Mouse (Mus musculus) hindbrain, embryonic 16.5 days (tissue): ENCODE measurements around the gene Nr6a1. TPM values are rescaled to one million over a fixed set of nuclear protein-coding genes. Genes with fewer than 3 reads are reported as not detected.
A peak's percentile ranks its signal among the peaks of the same experiment; 100 is the strongest.

Experiments
- ATAC-seq: fragments of 200-750 bp; cut with Nextera tagmentation; 2 replicates; pipeline ENCODE4 v1.8.0; 2017; ENCODE audit warnings: moderate TSS enrichment, moderate library complexity
- H3K27ac ChIP-seq: fragments of 300-500 bp; sonication (generic); 2 replicates; pipeline ENCODE4 v1.5.1; 2014; ENCODE audit warnings: low read depth, mild to moderate bottlenecking, control low read depth, low read length, moderate library complexity
- H3K27me3 ChIP-seq: fragments of 300-500 bp; sonication (generic); replicated peaks from 2 replicates; pipeline ENCODE4 v1.6.1; 2014; ENCODE audit warnings: low read length; ENCODE audit not compliant: control insufficient read depth, insufficient read depth
- H3K36me3 ChIP-seq: fragments of 300-500 bp; sonication (generic); 2 replicates; pipeline ENCODE4 v1.6.1; 2014; ENCODE audit warnings: mild to moderate bottlenecking, low read length, moderate library complexity, mixed read lengths; ENCODE audit not compliant: control insufficient read depth, insufficient read depth
- H3K4me1 ChIP-seq: fragments of 300-500 bp; sonication (generic); 2 replicates; pipeline ENCODE4 v1.6.1; 2014; ENCODE audit warnings: low read depth, low read length; ENCODE audit not compliant: control insufficient read depth, insufficient read depth
- H3K4me2 ChIP-seq: fragments of 300-500 bp; sonication (generic); 2 replicates; pipeline ENCODE4 v1.6.1; 2014; ENCODE audit warnings: mild to moderate bottlenecking, low read length, control low read depth, moderate library complexity
- H3K4me3 ChIP-seq: fragments of 300-500 bp; sonication (generic); 2 replicates; pipeline ENCODE4 v1.5.1; 2014; ENCODE audit warnings: mild to moderate bottlenecking, low read length, control low read depth, moderate library complexity
- H3K9ac ChIP-seq: fragments of 300-500 bp; sonication (generic); 2 replicates; pipeline ENCODE4 v1.6.1; 2014; ENCODE audit warnings: low read depth, mild to moderate bottlenecking, control low read depth, low read length, moderate library complexity
- H3K9me3 ChIP-seq: fragments of 300-500 bp; sonication (generic); 2 replicates; pipeline ENCODE4 v1.6.1; 2014; ENCODE audit warnings: mild to moderate bottlenecking, low read length, moderate library complexity; ENCODE audit not compliant: control insufficient read depth
- WGBS: fragments of 180-500 bp; shearing (Covaris S2); extraction: QIAGEN DNeasy Blood & Tissue Kit; methylation state at CpG from one replicate; pipeline ENCODE4 v1.1.7; 2014; 5-methylcytosine and 5-hydroxymethylcytosine counted together
- polyA plus RNA-seq: library from polyadenylated mRNA; unstranded; fragments of >200 nt; fragmentation: Nextera tagmentation; extraction: Ambion mirVana; gene quantifications from 2 replicates; pipeline ENCODE4 v1.2.1, GENCODE M21; 2015

The Nr6a1 gene
- polyA plus RNA-seq, 1 experiment from 2014 or later: 2.4 TPM

DNA sequence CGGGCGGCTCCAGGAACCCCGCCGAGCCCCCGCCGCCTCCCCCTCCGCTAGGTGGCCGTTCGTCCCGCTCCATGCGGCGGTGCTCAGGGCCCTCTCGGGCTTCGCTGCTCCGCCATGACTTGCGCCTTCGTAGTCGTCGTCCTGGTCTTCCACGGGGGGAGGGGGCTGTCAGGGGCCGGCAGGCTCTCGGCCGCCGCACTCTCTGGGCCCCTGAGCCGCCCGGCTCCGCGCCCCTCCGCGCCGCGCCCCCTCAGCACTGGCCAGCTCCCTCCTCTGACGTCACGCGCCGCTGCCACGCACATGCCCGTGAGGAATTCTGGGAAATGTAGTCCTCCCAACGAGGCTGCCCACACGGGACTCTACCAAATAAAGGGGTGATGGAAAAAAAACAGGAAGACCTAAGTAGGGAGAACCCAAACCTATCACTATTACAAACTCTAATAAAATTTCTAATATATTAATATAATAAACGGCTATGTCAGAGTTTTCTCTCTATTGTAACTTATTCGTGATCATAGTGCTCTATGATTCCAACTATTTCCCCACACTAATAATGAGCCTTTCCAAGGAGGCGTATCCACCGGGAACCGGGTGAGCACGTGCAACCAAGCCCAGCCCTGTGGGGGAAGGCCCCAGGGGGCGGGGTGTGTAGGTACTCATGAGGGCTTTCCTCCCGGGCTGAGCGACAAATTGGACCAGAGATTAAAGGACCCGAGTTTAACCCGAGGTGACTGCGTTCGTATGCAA lies 1.2 kb downstream of the Nr6a1 start:
- H3K9ac ChIP-seq: peak overlapping the region; percentile 67
- WGBS: under 1% methylated on average over 44 of the region's 53 CpGs
- peaks cover 18% of the 10 kb centered on the region for H3K4me1 ChIP-seq
- H3K27me3 ChIP-seq: peaks cover 5% of the 10 kb centered on the region
- no peaks in the 10 kb centered on the region for H3K9me3 ChIP-seq
- H3K27ac ChIP-seq: peak overlapping the region; percentile 16; the same call in 1 of the 2 replicates
- peak; percentile 95 for ATAC-seq
- no peaks in the 10 kb centered on the region for H3K36me3 ChIP-seq
- H3K4me2 ChIP-seq: peak overlapping the region; percentile 96
- H3K4me3 ChIP-seq: peak overlapping the region; percentile 60

DNA sequence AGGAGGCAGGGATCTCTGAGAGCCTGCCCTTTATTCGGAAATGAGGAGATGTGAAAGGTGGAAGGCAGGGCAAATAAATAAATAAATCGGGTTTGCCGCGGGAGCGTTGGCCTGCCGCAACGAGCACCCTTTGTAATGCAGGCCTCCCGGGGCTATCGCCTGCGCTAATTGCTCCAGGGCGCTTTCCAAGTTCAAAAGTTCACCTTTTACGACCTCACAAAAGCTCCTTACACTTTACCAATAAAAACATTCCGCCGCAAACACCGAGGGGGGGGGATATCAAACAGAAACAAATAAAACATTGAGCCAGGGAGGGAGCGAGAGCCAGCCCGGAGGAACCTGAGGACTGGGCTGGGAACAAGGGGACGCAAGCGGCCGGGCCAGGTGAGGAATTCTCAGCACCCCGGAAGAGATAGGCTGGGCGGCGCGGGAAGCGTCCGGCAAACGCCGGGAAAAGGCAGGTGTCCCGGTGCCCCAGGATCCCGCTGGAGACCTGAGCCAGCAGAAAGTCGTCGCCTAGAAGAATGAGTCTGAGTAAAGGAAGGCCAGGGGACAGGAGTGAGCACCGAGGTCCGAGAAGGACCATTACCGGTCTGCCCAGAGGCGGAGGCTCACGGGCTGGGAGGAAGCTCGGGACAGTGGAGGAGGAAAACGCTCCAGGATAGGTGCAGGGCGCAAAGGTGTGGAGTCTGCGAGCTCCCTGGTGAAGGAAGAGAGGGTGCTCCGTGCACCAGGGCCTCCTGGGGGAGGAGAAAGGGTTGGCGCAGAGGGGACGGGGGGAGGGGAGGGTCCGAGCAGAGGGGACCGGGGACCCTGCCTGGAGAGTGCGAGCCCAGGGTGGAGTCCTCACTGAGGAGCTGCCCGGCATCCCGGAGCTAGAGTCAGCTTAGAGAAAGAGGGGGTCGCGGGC lies 2.1 kb downstream of the Nr6a1 start:
- peak overlapping the region; percentile 96 for H3K4me2 ChIP-seq
- peak; percentile 75 for ATAC-seq
- peaks cover under 1% of the 10 kb centered on the region; the same call in 1 of the 2 replicates for H3K27me3 ChIP-seq
- H3K4me3 ChIP-seq: peak overlapping the region; percentile 60
- peaks cover 18% of the 10 kb centered on the region for H3K4me1 ChIP-seq
- H3K36me3 ChIP-seq: no peaks in the 10 kb centered on the region
- peak overlapping the region; percentile 16; the same call in 1 of the 2 replicates for H3K27ac ChIP-seq
- under 1% methylated on average over 45 of the region's 51 CpGs for WGBS
- peak overlapping the region; percentile 67 for H3K9ac ChIP-seq
- no peaks in the 10 kb centered on the region for H3K9me3 ChIP-seq

DNA sequence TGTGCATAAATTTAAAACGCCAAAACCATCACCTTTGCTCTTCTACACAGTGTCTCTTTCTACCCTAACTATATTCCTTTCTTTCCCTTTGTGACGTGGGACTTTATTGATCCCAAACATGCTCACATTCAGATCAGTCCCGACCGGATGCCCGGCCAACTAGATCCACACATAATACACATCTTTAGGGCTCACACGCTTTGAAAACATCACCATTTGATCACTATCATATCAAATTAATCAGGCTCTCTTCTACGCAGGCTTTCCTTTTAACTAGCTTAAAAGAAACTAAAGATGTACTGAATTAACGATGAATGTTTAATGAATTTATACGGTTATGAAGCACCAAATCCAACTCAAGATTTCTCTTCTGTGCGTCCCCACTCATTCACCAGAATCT lies 2.9 kb downstream of the Nr6a1 start:
- Histone ChIP-seq H3K4me3 (peak overlapping the region; percentile 60), H3K9me3 (no peaks in the 10 kb centered on the region), H3K27ac (no peak overlapping the region), H3K4me2 (peak overlapping the region; percentile 96), H3K36me3 (no peaks in the 10 kb centered on the region), H3K9ac (peak overlapping the region; percentile 67; the same call in 1 of the 2 replicates), H3K4me1 (peaks cover 18% of the 10 kb centered on the region), H3K27me3 (no peaks in the 10 kb centered on the region; the same call in 1 of the 2 replicates)
- 6% methylated on average over 10 of the region's 10 CpGs for WGBS
- no peak for ATAC-seq

DNA sequence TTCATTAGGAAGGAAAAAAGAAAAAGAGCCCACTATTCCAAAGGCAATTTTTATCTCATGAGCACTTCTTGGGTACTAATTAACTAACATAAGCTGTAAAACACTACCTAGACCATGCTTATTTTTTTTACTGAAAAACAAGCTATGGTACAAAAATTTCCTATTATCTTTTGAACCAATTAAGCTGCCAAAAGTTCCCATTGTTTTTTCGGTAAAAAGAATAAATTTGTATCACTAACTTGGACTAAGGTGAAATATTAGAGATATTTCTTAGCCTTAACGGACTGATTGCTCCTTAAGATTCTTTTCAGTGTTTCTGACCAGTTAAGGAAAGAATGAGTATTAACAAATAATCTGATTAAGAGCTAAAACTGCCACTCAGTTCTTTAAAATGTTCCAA lies 3.6 kb downstream of the Nr6a1 start:
- no peak overlapping the region; the same call in 1 of the 2 replicates for H3K4me2 ChIP-seq
- H3K4me1 ChIP-seq: peaks cover 18% of the 10 kb centered on the region
- no peak overlapping the region for H3K9ac ChIP-seq
- no peaks in the 10 kb centered on the region for H3K36me3 ChIP-seq
- 50% methylated on average over 2 of the region's 2 CpGs for WGBS
- no peaks in the 10 kb centered on the region; the same call in 1 of the 2 replicates for H3K27me3 ChIP-seq
- no peak for ATAC-seq
- H3K9me3 ChIP-seq: no peaks in the 10 kb centered on the region
- no peak overlapping the region for H3K27ac ChIP-seq
- no peak overlapping the region for H3K4me3 ChIP-seq

DNA sequence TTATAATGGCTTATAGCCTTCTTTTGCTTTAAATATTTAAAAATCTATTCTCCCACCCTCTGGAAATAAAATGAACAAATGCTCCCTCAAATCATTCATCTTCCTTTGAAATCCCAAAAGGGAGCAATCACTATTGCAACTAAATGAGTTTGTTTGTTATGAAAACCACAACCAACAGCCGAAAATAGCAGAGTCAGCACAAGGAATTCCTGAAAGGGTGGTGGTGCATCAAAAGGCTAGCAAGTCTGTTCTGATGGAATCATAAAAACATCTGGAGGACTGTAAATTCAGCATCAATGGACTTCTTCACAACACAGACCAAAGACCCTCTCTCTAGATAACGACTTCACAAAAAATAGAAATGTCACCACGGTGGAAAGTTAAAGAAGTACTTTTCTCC lies 4.0 kb downstream of the Nr6a1 start:
- Histone ChIP-seq H3K27me3 (no peaks in the 10 kb centered on the region), H3K4me1 (peaks cover 18% of the 10 kb centered on the region), H3K27ac (no peak overlapping the region), H3K9me3 (no peaks in the 10 kb centered on the region), H3K9ac (no peak overlapping the region), H3K4me3 (no peak overlapping the region), H3K36me3 (no peaks in the 10 kb centered on the region), H3K4me2 (no peak overlapping the region)
- no peak for ATAC-seq
- WGBS: 41% methylated on average over 3 of the region's 3 CpGs

DNA sequence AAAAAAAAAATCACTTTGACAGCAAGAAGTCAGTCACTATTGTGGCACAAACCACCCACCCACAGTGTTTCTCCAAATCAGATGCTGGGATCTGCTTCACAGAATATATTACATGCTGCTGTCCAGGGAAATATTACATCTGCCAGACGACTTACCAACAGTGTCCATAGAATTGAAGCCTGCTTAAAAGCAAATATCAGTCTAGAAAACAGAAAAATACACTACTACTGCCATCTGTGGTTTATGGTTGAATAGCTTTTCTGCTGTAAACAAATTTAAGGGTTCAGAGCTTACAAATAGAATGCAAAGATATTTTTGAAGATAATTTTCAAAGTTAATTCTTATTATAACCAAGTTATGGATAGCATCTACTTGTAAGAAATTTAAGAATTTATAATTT lies 6.1 kb downstream of the Nr6a1 start:
- Histone ChIP-seq H3K27ac (no peak overlapping the region), H3K36me3 (no peaks in the 10 kb centered on the region), H3K4me2 (no peak overlapping the region), H3K4me1 (peaks cover 14% of the 10 kb centered on the region), H3K9me3 (no peaks in the 10 kb centered on the region), H3K4me3 (no peak overlapping the region), H3K27me3 (no peaks in the 10 kb centered on the region), H3K9ac (no peak overlapping the region)
- ATAC-seq: no peak
- WGBS: 8% methylated on average over 1 of the region's 1 CpGs

DNA sequence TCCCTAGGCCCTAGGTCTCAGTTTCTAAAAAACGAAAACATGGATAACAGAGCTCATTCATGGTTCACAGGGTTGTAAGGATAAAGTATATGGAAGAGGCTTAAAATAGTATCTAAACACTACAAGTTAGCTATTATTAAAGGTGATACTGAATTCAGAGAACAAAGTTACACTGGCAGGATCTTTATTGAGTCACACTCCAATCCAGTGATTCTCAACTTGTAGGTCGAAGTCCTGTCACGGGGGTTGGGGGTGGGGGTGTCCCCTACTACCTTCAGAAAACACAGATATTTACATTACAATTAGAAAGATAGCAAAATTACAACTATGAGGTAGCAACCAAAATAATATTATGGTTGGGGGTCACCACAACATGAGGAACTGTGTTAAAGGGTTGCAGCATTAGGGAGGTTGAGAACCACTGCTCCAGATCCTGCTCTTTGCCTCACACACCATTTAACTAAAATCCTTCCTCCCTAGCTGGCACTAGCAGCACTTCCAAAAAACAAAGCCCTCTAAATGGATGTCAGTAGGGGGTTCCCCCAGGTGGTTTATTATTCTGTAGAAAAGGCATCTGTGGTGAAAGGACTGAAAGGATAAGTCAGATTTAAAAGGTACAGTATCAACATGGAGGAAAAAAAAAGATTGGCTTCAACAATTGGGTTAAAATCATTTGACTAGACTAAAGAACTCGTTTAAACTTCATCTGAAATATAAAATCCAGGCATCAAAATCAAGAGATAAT lies 10.4 kb downstream of the Nr6a1 start:
- Histone ChIP-seq H3K36me3 (no peaks in the 10 kb centered on the region), H3K9me3 (no peaks in the 10 kb centered on the region), H3K4me3 (no peak overlapping the region), H3K27ac (no peak overlapping the region), H3K4me1 (peaks cover 4% of the 10 kb centered on the region), H3K9ac (no peak overlapping the region), H3K27me3 (no peaks in the 10 kb centered on the region), H3K4me2 (no peak overlapping the region)
- WGBS: 22% methylated on average over 4 of the region's 4 CpGs
- no peak for ATAC-seq

DNA sequence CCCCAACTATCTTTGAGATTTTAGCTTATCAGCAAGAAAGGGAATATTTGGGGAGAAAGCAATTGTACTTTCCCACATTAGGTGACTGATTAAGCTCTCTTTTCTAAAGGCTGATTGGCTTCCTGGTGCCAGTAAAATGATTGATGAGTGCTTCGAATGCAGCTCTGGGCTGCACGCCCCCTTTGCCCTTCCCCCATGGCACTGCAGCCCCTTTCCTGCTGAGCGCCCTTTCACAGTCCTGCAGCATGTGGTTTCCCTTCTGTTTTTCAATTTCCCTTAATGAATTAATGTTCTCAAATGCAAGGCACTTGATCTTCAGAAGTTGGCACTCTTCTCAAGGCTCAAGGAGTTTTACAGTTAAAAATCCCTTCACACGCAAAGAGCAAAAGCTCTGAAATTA lies 12.5 kb downstream of the Nr6a1 start:
- no peaks in the 10 kb centered on the region for H3K36me3 ChIP-seq
- H3K9me3 ChIP-seq: no peaks in the 10 kb centered on the region
- H3K27me3 ChIP-seq: no peaks in the 10 kb centered on the region
- H3K4me2 ChIP-seq: no peak overlapping the region
- no peak overlapping the region for H3K27ac ChIP-seq
- WGBS: 12% methylated on average over 4 of the region's 4 CpGs
- H3K4me1 ChIP-seq: peaks cover 4% of the 10 kb centered on the region
- H3K4me3 ChIP-seq: no peak overlapping the region
- no peak overlapping the region for H3K9ac ChIP-seq
- ATAC-seq: peak; percentile 67
